Mouse (Mus musculus): Measurements from ENCODE around the gene Prr23a3. TPM values are rescaled to one million over a fixed set of nuclear protein-coding genes. Genes with fewer than 3 reads are reported as not detected.

Gene Prr23a3
- polyA plus RNA-seq, 1 experiment = not detected

DNA sequence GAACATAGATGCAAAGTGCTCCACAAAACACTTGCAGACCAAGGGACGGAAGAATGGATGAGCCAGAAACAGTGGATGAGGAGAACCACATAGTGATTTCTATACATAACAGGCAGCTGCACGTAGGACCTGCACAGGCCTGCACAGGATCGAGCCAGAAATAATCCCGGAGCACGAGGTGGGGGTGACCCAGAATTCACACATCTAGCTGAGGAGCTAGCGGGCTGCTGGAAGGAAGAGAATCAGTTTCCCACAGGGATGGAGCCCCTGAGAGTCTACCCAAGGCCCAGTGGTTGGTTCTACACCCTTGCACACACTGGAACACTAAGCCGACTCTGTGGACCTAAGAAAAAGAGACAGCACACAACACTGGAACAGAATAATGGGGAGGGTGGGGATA lies 40.8 kb upstream of the Prr23a3 start:
- DNase-seq (ENCODE audit: low read depth in 1 of 2, low spot score in 2 of 2) = no peak
- Histone ChIP-seq H3K4me3 (ENCODE audit: extremely low read depth, insufficient read depth, insufficient read length) (no peak overlapping the region), H3K4me1 (ENCODE audit: control insufficient read depth, insufficient read depth, insufficient read length) (no peaks in the 10 kb centered on the region), H3K36me3 (ENCODE audit: control insufficient read depth, insufficient read depth, low read length) (no peaks in the 10 kb centered on the region), H3K27ac (ENCODE audit: insufficient read depth, low read length) (no peak overlapping the region), H3K27me3 (ENCODE audit: control insufficient read depth, insufficient read depth, low read length) (no peaks in the 10 kb centered on the region)
- no peak for TF ChIP-seq POLR2A (IDR thresholded peaks at IDR 0.05; ENCODE audit: low read depth, low read length)
- no peak for TF ChIP-seq CTCF (IDR thresholded peaks at IDR 0.05; ENCODE audit: extremely low read depth, insufficient read depth, insufficient read length, insufficient replicate concordance)
- WGBS = 84% methylated on average over 7 of the region's 7 CpGs

DNA sequence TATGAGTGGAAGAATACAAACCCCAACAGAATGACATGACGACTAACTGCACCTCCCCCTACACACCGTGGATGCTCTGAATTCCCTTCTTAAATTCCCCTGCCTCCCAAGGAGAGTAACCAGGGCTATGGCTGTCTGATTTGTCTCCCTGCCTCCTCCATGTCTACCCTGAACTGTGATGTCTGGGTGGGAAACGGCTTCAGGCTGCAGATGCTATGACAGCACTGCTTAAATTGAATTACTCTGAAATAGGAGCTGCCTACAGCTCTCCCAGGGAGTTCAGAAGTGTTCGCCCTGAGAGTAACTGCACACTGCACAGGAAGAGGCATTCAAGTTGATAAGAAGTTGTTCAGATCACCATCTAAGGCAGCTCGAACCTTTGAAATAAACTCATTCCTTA lies 35.1 kb upstream of the Prr23a3 start:
- DNase-seq (ENCODE audit: low read depth in 1 of 2, low spot score in 2 of 2) = no peak
- no peaks in the 10 kb centered on the region for H3K4me1 ChIP-seq (ENCODE audit: control insufficient read depth, insufficient read depth, insufficient read length)
- no peak overlapping the region for H3K27ac ChIP-seq (ENCODE audit: insufficient read depth, low read length)
- no peak overlapping the region for H3K4me3 ChIP-seq (ENCODE audit: extremely low read depth, insufficient read depth, insufficient read length)
- WGBS = 67% methylated on average over 5 of the region's 5 CpGs
- TF ChIP-seq CTCF (IDR thresholded peaks at IDR 0.05; ENCODE audit: extremely low read depth, insufficient read depth, insufficient read length, insufficient replicate concordance) (no peak), POLR2A (IDR thresholded peaks at IDR 0.05; ENCODE audit: low read depth, low read length) (no peak)
- no peaks in the 10 kb centered on the region for H3K27me3 ChIP-seq (ENCODE audit: control insufficient read depth, insufficient read depth, low read length)
- H3K36me3 ChIP-seq (ENCODE audit: control insufficient read depth, insufficient read depth, low read length) = no peaks in the 10 kb centered on the region

DNA sequence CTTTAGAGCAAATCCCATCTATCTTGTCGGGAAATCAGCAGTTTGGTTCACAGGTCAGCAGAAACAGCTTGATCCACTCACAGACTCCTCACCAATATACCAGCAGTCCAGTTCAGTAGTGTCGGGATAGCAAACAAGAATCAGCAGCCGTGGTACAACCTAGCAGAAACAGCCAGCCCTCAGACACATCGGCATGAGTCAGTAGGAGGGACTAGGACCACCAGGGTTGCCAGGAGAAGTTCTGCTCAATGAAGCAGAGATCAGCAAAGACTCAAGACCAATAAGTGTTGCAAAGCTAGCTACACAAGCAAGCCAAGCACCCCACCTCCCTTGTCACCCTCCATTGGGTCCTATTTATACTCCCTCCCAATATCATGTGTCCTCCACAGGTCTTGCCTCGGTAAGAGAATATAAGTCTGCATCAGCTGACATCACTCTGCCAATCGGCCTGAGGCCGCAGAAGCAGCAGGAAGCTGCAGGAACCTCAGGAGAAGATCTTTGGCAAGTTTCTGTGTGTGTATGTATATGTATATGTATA lies 27.0 kb upstream of the Prr23a3 start:
- no peak overlapping the region for H3K27ac ChIP-seq (ENCODE audit: insufficient read depth, low read length)
- no peaks in the 10 kb centered on the region for H3K36me3 ChIP-seq (ENCODE audit: control insufficient read depth, insufficient read depth, low read length)
- no peaks in the 10 kb centered on the region for H3K27me3 ChIP-seq (ENCODE audit: control insufficient read depth, insufficient read depth, low read length)
- WGBS = 82% methylated on average over 7 of the region's 7 CpGs
- no peaks in the 10 kb centered on the region for H3K4me1 ChIP-seq (ENCODE audit: control insufficient read depth, insufficient read depth, insufficient read length)
- DNase-seq (ENCODE audit: low read depth in 1 of 2, low spot score in 2 of 2) = no peak
- TF ChIP-seq CTCF (IDR thresholded peaks at IDR 0.05; ENCODE audit: extremely low read depth, insufficient read depth, insufficient read length, insufficient replicate concordance) = no peak
- TF ChIP-seq POLR2A (IDR thresholded peaks at IDR 0.05; ENCODE audit: low read depth, low read length) = no peak
- H3K4me3 ChIP-seq (ENCODE audit: extremely low read depth, insufficient read depth, insufficient read length) = no peak overlapping the region

DNA sequence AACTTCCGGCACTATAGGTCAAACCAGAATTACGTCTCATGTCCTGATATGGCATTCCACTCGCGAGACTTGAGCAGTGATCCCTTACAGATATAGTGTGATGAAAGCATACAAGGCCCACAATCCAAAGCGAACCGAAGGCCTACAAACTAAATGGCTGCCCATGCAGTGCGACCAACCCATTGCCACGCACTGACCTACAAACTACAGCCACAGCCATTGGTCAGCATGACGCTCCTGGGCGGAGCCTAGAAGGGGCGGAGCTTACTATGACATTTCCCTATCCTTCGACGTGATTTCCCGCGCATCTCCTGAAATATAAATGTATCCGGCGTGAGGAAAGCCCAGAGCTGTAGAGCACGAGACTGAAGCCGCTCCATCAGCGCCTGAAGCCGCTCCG lies 22.4 kb upstream of the Prr23a3 start, which contains the start of gene Prr23a1:
Gene Prr23a1 (plus strand): TSS at position 387 of the 400 bp plus-strand sequence.
- Histone ChIP-seq H3K36me3 (ENCODE audit: control insufficient read depth, insufficient read depth, low read length) (no peaks in the 10 kb centered on the region), H3K27me3 (ENCODE audit: control insufficient read depth, insufficient read depth, low read length) (no peaks in the 10 kb centered on the region), H3K4me3 (ENCODE audit: extremely low read depth, insufficient read depth, insufficient read length) (no peak within 1 kb of the TSS), H3K27ac (ENCODE audit: insufficient read depth, low read length) (no peak within 1 kb of the TSS), H3K4me1 (ENCODE audit: control insufficient read depth, insufficient read depth, insufficient read length) (no peaks in the 10 kb centered on the region)
- 69% methylated on average over 22 of the region's 22 CpGs for WGBS
- DNase-seq (ENCODE audit: low read depth in 1 of 2, low spot score in 2 of 2) = no peak
- TF ChIP-seq CTCF (IDR thresholded peaks at IDR 0.05; ENCODE audit: extremely low read depth, insufficient read depth, insufficient read length, insufficient replicate concordance) (no peak), POLR2A (IDR thresholded peaks at IDR 0.05; ENCODE audit: low read depth, low read length) (no peak)

DNA sequence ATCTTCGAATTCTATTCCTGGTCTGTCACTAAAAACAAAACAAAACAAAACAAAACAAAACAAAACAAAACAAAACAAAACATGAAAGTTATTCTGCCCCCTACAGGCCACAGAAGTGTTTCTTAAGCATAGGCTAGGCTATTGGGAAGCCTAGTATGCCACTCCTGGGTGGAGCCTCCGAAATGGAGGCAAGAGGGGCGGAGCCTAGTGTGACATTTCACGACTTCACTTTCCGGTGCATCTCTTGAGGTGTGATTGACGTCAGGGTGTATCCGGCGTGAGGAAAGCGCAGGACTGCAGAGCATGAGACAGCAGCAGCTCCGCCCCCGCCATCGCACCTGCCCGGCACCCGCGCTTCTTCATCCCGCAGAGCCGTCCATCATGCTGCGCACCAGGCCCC lies 8.4 kb upstream of the Prr23a3 start, which contains the start of gene Prr23a2:
Gene Prr23a2 (plus strand): TSS at position 285 of the 400 bp plus-strand sequence.
- Histone ChIP-seq H3K4me1 (ENCODE audit: control insufficient read depth, insufficient read depth, insufficient read length) (no peaks in the 10 kb centered on the region), H3K36me3 (ENCODE audit: control insufficient read depth, insufficient read depth, low read length) (no peaks in the 10 kb centered on the region), H3K27ac (ENCODE audit: insufficient read depth, low read length) (no peak within 1 kb of the TSS), H3K4me3 (ENCODE audit: extremely low read depth, insufficient read depth, insufficient read length) (no peak within 1 kb of the TSS), H3K27me3 (ENCODE audit: control insufficient read depth, insufficient read depth, low read length) (no peaks in the 10 kb centered on the region)
- no peak for TF ChIP-seq POLR2A (IDR thresholded peaks at IDR 0.05; ENCODE audit: low read depth, low read length)
- TF ChIP-seq CTCF (IDR thresholded peaks at IDR 0.05; ENCODE audit: extremely low read depth, insufficient read depth, insufficient read length, insufficient replicate concordance) = no peak
- DNase-seq (ENCODE audit: low read depth in 1 of 2, low spot score in 2 of 2) = no peak
- 75% methylated on average over 18 of the region's 18 CpGs for WGBS

DNA sequence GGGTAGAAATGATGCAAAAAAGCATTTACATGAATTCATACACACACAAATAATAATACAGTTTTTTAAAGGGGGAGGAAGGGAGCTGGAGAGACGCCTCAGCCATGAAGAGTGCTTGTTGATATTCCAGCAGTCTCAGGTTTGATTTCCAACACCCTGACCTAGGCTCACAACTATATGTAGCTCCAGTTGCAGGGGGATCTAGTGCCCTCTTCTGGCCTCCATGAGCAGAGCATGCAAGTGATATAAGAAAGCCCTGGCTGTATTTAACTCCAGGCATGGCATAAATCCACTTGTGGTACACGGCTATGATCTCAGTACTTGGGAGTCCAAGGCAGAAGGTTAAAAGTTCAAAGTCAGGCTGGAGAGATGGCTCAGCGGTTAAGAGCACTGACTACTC lies 1.1 kb upstream of the Prr23a3 start:
- no peak for DNase-seq (ENCODE audit: low read depth in 1 of 2, low spot score in 2 of 2)
- Histone ChIP-seq H3K27me3 (ENCODE audit: control insufficient read depth, insufficient read depth, low read length) (no peaks in the 10 kb centered on the region), H3K4me1 (ENCODE audit: control insufficient read depth, insufficient read depth, insufficient read length) (no peaks in the 10 kb centered on the region), H3K27ac (ENCODE audit: insufficient read depth, low read length) (no peak overlapping the region), H3K36me3 (ENCODE audit: control insufficient read depth, insufficient read depth, low read length) (no peaks in the 10 kb centered on the region), H3K4me3 (ENCODE audit: extremely low read depth, insufficient read depth, insufficient read length) (no peak overlapping the region)
- TF ChIP-seq POLR2A (IDR thresholded peaks at IDR 0.05; ENCODE audit: low read depth, low read length) (no peak), CTCF (IDR thresholded peaks at IDR 0.05; ENCODE audit: extremely low read depth, insufficient read depth, insufficient read length, insufficient replicate concordance) (no peak)
- WGBS = 70% methylated on average over 3 of the region's 3 CpGs

DNA sequence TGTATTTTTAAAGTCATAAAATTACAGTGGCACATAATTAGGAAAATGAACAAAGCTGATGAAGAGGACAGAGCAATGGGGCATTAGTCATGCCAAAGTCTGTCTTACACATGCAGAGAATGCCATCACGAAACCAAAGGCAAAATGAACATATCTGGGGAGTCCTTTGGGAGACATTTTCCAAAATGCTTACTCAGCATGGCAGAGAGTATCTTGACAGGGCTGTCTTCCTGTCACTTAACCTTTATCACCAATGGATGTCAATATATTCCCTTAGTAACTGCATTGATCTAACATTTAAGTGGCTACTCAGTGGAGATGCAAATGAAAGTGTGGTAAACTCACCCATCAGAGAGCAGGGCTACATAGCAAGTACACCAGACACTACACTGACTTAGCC lies 36.9 kb downstream of the Prr23a3 start:
- Histone ChIP-seq H3K27me3 (ENCODE audit: control insufficient read depth, insufficient read depth, low read length) (no peaks in the 10 kb centered on the region), H3K27ac (ENCODE audit: insufficient read depth, low read length) (no peak overlapping the region), H3K4me1 (ENCODE audit: control insufficient read depth, insufficient read depth, insufficient read length) (no peaks in the 10 kb centered on the region), H3K4me3 (ENCODE audit: extremely low read depth, insufficient read depth, insufficient read length) (no peak overlapping the region), H3K36me3 (ENCODE audit: control insufficient read depth, insufficient read depth, low read length) (no peaks in the 10 kb centered on the region)
- DNase-seq (ENCODE audit: low read depth in 1 of 2, low spot score in 2 of 2) = no peak
- WGBS = 69% methylated on average over 1 of the region's 1 CpGs
- TF ChIP-seq CTCF (IDR thresholded peaks at IDR 0.05; ENCODE audit: extremely low read depth, insufficient read depth, insufficient read length, insufficient replicate concordance) (no peak), POLR2A (IDR thresholded peaks at IDR 0.05; ENCODE audit: low read depth, low read length) (no peak)
